Mouse (Mus musculus) liver, adult 10 weeks (tissue): ENCODE data around the gene Fam71d. TPM values are rescaled to one million over a fixed set of nuclear protein-coding genes. Genes with fewer than 3 reads are reported as not detected.

Experiments used
- polyA plus RNA-seq: library from polyadenylated mRNA; stranded (reverse); fragments of 350-450 nt; fragmentation: Illumina TruSeq; extraction: RNeasy Lipid Tissue Mini Kit (QIAGEN cat#74804); gene quantifications from one replicate; pipeline ENCODE4 v1.2.3, GENCODE M21; 2014; ENCODE audit warnings: low read depth, low replicate concordance

Fam71d gene
- polyA plus RNA-seq: 1.5 TPM

DNA sequence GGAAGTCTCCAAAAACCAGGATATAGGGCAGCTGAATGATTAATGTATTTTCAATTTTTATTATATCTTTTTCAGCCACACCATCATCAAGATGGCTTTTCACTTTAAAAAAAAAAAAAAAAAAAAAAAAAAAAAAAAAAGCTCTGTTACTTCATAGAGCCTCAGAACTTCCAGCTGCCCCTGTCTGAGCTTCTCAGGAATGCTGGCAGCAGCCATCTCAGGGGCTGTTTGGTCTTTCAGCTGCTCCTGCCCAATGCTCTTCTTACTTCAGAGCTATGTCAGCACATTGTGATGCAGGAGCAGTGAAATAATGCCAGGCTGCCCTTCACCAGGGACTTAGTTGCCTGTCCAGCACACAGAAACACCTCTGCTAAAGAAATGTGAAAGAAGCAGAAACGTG, at the start of gene Fam71d:
Gene Fam71d (plus strand): TSS at position 211 of the 400 bp plus-strand sequence.

DNA sequence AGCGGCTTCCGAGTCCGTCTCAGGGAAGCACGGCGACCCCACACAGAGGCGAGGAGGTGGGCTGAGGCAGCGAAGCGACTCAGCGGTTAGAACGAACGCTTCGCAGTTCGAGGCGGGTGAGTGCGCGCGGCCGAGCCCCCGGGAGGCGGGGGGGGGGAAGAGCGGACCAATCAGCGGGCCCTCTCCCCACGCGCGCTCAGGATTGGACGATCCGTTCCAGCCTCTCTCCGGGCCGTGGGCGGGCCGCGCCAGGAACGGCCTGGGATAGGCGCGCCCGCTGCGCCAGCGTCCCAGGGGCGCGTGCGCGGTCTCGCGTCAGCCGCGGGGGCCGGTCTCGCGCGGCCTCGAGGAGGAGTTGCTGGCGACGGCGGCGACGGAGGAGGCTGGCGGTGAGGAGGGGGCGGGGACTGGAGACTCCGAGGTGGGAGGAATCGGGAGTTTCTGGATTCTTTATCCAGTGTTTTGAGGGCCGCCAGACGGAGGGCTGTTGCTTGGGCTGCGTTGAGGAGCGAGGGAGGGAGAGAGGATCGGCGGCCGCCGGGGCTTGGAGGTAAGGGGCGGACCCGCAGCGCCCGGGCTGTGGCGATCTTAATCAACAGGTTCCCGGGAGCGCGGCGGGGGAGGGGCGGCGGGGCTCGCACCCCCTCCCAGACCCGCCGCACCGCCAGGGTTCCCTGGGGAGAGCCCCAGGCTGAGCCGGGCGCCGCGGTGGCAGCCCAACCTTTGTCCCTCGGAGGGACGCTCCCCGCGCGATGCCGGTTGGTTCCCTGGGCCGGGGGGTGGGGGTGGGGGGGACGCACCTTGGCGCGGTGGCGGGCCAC, 57.4 kb downstream of the Fam71d start, which contains the start of gene Mpp5:
Gene Mpp5 (plus strand): TSS at position 351 of the 821 bp plus-strand sequence.

Other genes with a start within 250 kb of the Fam71d start
- 17.1 TPM for gene Mpp5, start 57.4 kb downstream of the Fam71d start, polyA plus RNA-seq
- 50.9 TPM for gene Atp6v1d, start 170.1 kb downstream of the Fam71d start, polyA plus RNA-seq
- 53.0 TPM for gene Eif2s1, start 170.3 kb downstream of the Fam71d start, polyA plus RNA-seq
- gene Plek2, start 215.4 kb downstream of the Fam71d start, polyA plus RNA-seq: 0.66 TPM